7 mouse cellular contexts compared by ENCODE assay signal in genomic region chr1:75217893-75218226, GRCm38 (mm10). TPM values are rescaled to one million over a fixed set of nuclear protein-coding genes. Genes with fewer than 3 reads are reported as not detected.
DNase-seq lines count a peak whose midpoint lies in the region; ATAC-seq lines count a peak whose summit lies in the region.

No protein-coding gene starts in this region.

- no peaks in the 10 kb centered on the region for H3K9me3 ChIP-seq in lung, embryonic 15.5 days
- no peaks in the 10 kb centered on the region for H3K9me3 ChIP-seq in embryonic facial prominence, embryonic 14.5 days (ENCODE audit: control insufficient read depth, low read length)
- no peaks in the 10 kb centered on the region for H3K9me3 ChIP-seq in intestine, embryonic 15.5 days
- H3K9me3 ChIP-seq in neural tube, embryonic 15.5 days (replicated peaks) = no peaks in the 10 kb centered on the region

- DNase-seq in lung, postnatal 10 days = no peak
- no peak for DNase-seq in embryonic facial prominence, embryonic 14.5 days (ENCODE audit: low spot score)

- WGBS in lung, embryonic 15.5 days = 1% methylated on average over 6 of the region's 6 CpGs
- WGBS in embryonic facial prominence, embryonic 14.5 days = under 1% methylated on average over 6 of the region's 6 CpGs
- WGBS in intestine, embryonic 15.5 days = 2% methylated on average over 6 of the region's 6 CpGs
- 1% methylated on average over 6 of the region's 6 CpGs for WGBS in neural tube, embryonic 15.5 days

- H3K27me3 ChIP-seq in lung, embryonic 15.5 days = peaks cover 49% of the 10 kb centered on the region
- H3K27me3 ChIP-seq in embryonic facial prominence, embryonic 14.5 days (replicated peaks; ENCODE audit: control insufficient read depth, insufficient read depth, low read length) = peaks cover 53% of the 10 kb centered on the region
- H3K27me3 ChIP-seq in intestine, embryonic 15.5 days (replicated peaks) = peaks cover 27% of the 10 kb centered on the region
- H3K27me3 ChIP-seq in neural tube, embryonic 15.5 days (replicated peaks) = peaks cover 71% of the 10 kb centered on the region

- peak overlapping the region; percentile 51 for H3K4me3 ChIP-seq in lung, embryonic 15.5 days
- peak overlapping the region; percentile 57 for H3K4me3 ChIP-seq in embryonic facial prominence, embryonic 14.5 days (ENCODE audit: low read depth, low read length)
- peak overlapping the region; percentile 54 for H3K4me3 ChIP-seq in intestine, embryonic 15.5 days (replicated peaks)
- H3K4me3 ChIP-seq in neural tube, embryonic 15.5 days (replicated peaks) = peak overlapping the region; percentile 55

- H3K4me2 ChIP-seq in lung, embryonic 15.5 days = peak overlapping the region; percentile 92
- peak overlapping the region; percentile 95 for H3K4me2 ChIP-seq in embryonic facial prominence, embryonic 14.5 days (ENCODE audit: low read depth, low read length)
- peak overlapping the region; percentile 99 for H3K4me2 ChIP-seq in intestine, embryonic 15.5 days (replicated peaks)
- peak overlapping the region; percentile 97 for H3K4me2 ChIP-seq in neural tube, embryonic 15.5 days

- 0 out of 2 replicates have a peak overlapping the region, but pooled peaks have one; percentile 38 for H3K9ac ChIP-seq in lung, embryonic 15.5 days
- H3K9ac ChIP-seq in embryonic facial prominence, embryonic 14.5 days (ENCODE audit: low read depth, low read length) = 0 out of 2 replicates have a peak overlapping the region, but pooled peaks have one; percentile 52
- H3K9ac ChIP-seq in intestine, embryonic 15.5 days = 0 out of 2 replicates have a peak overlapping the region, but pooled peaks have one; percentile 8
- H3K9ac ChIP-seq in neural tube, embryonic 15.5 days (replicated peaks) = 0 out of 2 replicates have a peak overlapping the region, but pooled peaks have one; percentile 56

- H3K36me3 ChIP-seq in lung, embryonic 15.5 days = peaks cover 25% of the 10 kb centered on the region; the same call in 1 of the 2 replicates
- H3K36me3 ChIP-seq in embryonic facial prominence, embryonic 14.5 days (ENCODE audit: control insufficient read depth, insufficient read depth, low read length) = peaks cover 32% of the 10 kb centered on the region
- peaks cover 8% of the 10 kb centered on the region; the same call in 1 of the 2 replicates for H3K36me3 ChIP-seq in intestine, embryonic 15.5 days
- peaks cover 21% of the 10 kb centered on the region for H3K36me3 ChIP-seq in neural tube, embryonic 15.5 days

- peaks cover 32% of the 10 kb centered on the region for H3K4me1 ChIP-seq in lung, embryonic 15.5 days
- peaks cover 7% of the 10 kb centered on the region; the same call in 1 of the 2 replicates for H3K4me1 ChIP-seq in embryonic facial prominence, embryonic 14.5 days (ENCODE audit: control insufficient read depth, insufficient read depth, low read length)
- peaks cover 31% of the 10 kb centered on the region for H3K4me1 ChIP-seq in intestine, embryonic 15.5 days (replicated peaks)
- peaks cover 29% of the 10 kb centered on the region for H3K4me1 ChIP-seq in neural tube, embryonic 15.5 days

- no peak overlapping the region for H3K27ac ChIP-seq in lung, embryonic 15.5 days
- no peak overlapping the region for H3K27ac ChIP-seq in embryonic facial prominence, embryonic 14.5 days (replicated peaks; ENCODE audit: low read depth, low read length)
- H3K27ac ChIP-seq in intestine, embryonic 15.5 days = no peak overlapping the region
- H3K27ac ChIP-seq in neural tube, embryonic 15.5 days (replicated peaks) = no peak overlapping the region

- ATAC-seq in lung, embryonic 15.5 days (ENCODE audit: borderline replicate concordance, extremely low read depth, low FRiP score, low TSS enrichment) = no peak
- ATAC-seq in embryonic facial prominence, embryonic 14.5 days (ENCODE audit: low read depth) = no peak; the same call in 1 of the 2 replicates
- 0 out of 2 replicates have a peak, but pooled peaks have one; percentile 1 for ATAC-seq in intestine, embryonic 15.5 days
- ATAC-seq in neural tube, embryonic 15.5 days (ENCODE audit: low FRiP score) = no peak
- ATAC-seq in monocyte, adult 5-6 weeks (replicated peaks; ENCODE audit: insufficient number of reproducible peaks, low FRiP score, low TSS enrichment, poor library complexity, severe bottlenecking) = no peak
- no peak for ATAC-seq in megakaryocyte-erythroid progenitor cell, adult 5-6 weeks (replicated peaks; ENCODE audit: low FRiP score, low TSS enrichment, poor library complexity, severe bottlenecking)

RNA-seq across cellular contexts. Expression of gene Tuba4a, which starts 1.8 kb away (rescaled TPM):
- 35.8 and 44.9 TPM in 2 replicates for polyA plus RNA-seq in lung, embryonic 15.5 days (2015; fragmentation: Nextera tagmentation; extraction: Ambion mirVana)
- polyA plus RNA-seq in embryonic facial prominence, embryonic 14.5 days (2014; fragmentation: Nextera tagmentation; extraction: Ambion mirVana) = 59.6 and 76.1 TPM in 2 replicates
- 122 and 131 TPM in 2 replicates for polyA plus RNA-seq in intestine, embryonic 15.5 days (2015; fragmentation: Nextera tagmentation; extraction: Ambion mirVana)
- 44.6 and 81.9 TPM in 2 replicates for polyA plus RNA-seq in neural tube, embryonic 15.5 days (2015; fragmentation: Nextera tagmentation; extraction: Ambion mirVana)
- total RNA-seq in monocyte, adult 5-6 weeks (2017) = 55.7 to 63.9 TPM (median 58.5 TPM) in 3 replicates
- total RNA-seq in megakaryocyte-erythroid progenitor cell, adult 5-6 weeks (2014; fragmentation: Nextera tagmentation) = 232 and 276 TPM in 2 replicates
- 137 and 146 TPM in 2 replicates for total RNA-seq in megakaryocyte-erythroid progenitor cell, adult 5-6 weeks (2017)

RNA-seq across cellular contexts. Expression of gene Stk16, which starts 7.2 kb away (rescaled TPM):
- 136 and 137 TPM in 2 replicates for polyA plus RNA-seq in lung, embryonic 15.5 days (2015; fragmentation: Nextera tagmentation; extraction: Ambion mirVana)
- 97.1 and 103 TPM in 2 replicates for polyA plus RNA-seq in embryonic facial prominence, embryonic 14.5 days (2014; fragmentation: Nextera tagmentation; extraction: Ambion mirVana)
- polyA plus RNA-seq in intestine, embryonic 15.5 days (2015; fragmentation: Nextera tagmentation; extraction: Ambion mirVana) = 110 and 122 TPM in 2 replicates
- polyA plus RNA-seq in neural tube, embryonic 15.5 days (2015; fragmentation: Nextera tagmentation; extraction: Ambion mirVana) = 158 and 159 TPM in 2 replicates
- total RNA-seq in monocyte, adult 5-6 weeks (2017) = 35.5 to 62.5 TPM (median 42.0 TPM) in 3 replicates
- total RNA-seq in megakaryocyte-erythroid progenitor cell, adult 5-6 weeks (2014; fragmentation: Nextera tagmentation) = 117 and 193 TPM in 2 replicates
- 88.3 and 103 TPM in 2 replicates for total RNA-seq in megakaryocyte-erythroid progenitor cell, adult 5-6 weeks (2017)

RNA-seq across cellular contexts. Expression of gene Glb1l, which starts 7.2 kb away (rescaled TPM):
- polyA plus RNA-seq in lung, embryonic 15.5 days (2015; fragmentation: Nextera tagmentation; extraction: Ambion mirVana) = 16.2 and 16.6 TPM in 2 replicates
- 13.0 and 17.6 TPM in 2 replicates for polyA plus RNA-seq in embryonic facial prominence, embryonic 14.5 days (2014; fragmentation: Nextera tagmentation; extraction: Ambion mirVana)
- 11.9 and 12.2 TPM in 2 replicates for polyA plus RNA-seq in intestine, embryonic 15.5 days (2015; fragmentation: Nextera tagmentation; extraction: Ambion mirVana)
- polyA plus RNA-seq in neural tube, embryonic 15.5 days (2015; fragmentation: Nextera tagmentation; extraction: Ambion mirVana) = 16.2 and 17.5 TPM in 2 replicates
- 9.2 to 12.8 TPM (median 9.2 TPM) in 3 replicates for total RNA-seq in monocyte, adult 5-6 weeks (2017)
- 20.0 and 24.2 TPM in 2 replicates for total RNA-seq in megakaryocyte-erythroid progenitor cell, adult 5-6 weeks (2014; fragmentation: Nextera tagmentation)
- 5.4 and 18.3 TPM in 2 replicates for total RNA-seq in megakaryocyte-erythroid progenitor cell, adult 5-6 weeks (2017)

RNA-seq across cellular contexts. Expression of gene A630095N17Rik, which starts 14.0 kb away (rescaled TPM):
- not detected in 2 replicates for polyA plus RNA-seq in lung, embryonic 15.5 days (2015; fragmentation: Nextera tagmentation; extraction: Ambion mirVana)
- polyA plus RNA-seq in embryonic facial prominence, embryonic 14.5 days (2014; fragmentation: Nextera tagmentation; extraction: Ambion mirVana) = not detected in 2 replicates
- not detected in 2 replicates for polyA plus RNA-seq in intestine, embryonic 15.5 days (2015; fragmentation: Nextera tagmentation; extraction: Ambion mirVana)
- 0.29 TPM in 1 of 2 replicates, not detected in the other for polyA plus RNA-seq in neural tube, embryonic 15.5 days (2015; fragmentation: Nextera tagmentation; extraction: Ambion mirVana)
- not detected in 3 replicates for total RNA-seq in monocyte, adult 5-6 weeks (2017)
- total RNA-seq in megakaryocyte-erythroid progenitor cell, adult 5-6 weeks (2014; fragmentation: Nextera tagmentation) = not detected in 2 replicates
- total RNA-seq in megakaryocyte-erythroid progenitor cell, adult 5-6 weeks (2017) = not detected in 2 replicates

RNA-seq across cellular contexts. Expression of gene Dnajb2, which starts 18.3 kb away (rescaled TPM):
- polyA plus RNA-seq in lung, embryonic 15.5 days (2015; fragmentation: Nextera tagmentation; extraction: Ambion mirVana) = 30.8 and 33.3 TPM in 2 replicates
- 20.0 and 21.0 TPM in 2 replicates for polyA plus RNA-seq in embryonic facial prominence, embryonic 14.5 days (2014; fragmentation: Nextera tagmentation; extraction: Ambion mirVana)
- 25.5 and 26.2 TPM in 2 replicates for polyA plus RNA-seq in intestine, embryonic 15.5 days (2015; fragmentation: Nextera tagmentation; extraction: Ambion mirVana)
- polyA plus RNA-seq in neural tube, embryonic 15.5 days (2015; fragmentation: Nextera tagmentation; extraction: Ambion mirVana) = 72.1 and 90.7 TPM in 2 replicates
- 22.6 to 64.3 TPM (median 30.7 TPM) in 3 replicates for total RNA-seq in monocyte, adult 5-6 weeks (2017)
- 15.2 and 18.3 TPM in 2 replicates for total RNA-seq in megakaryocyte-erythroid progenitor cell, adult 5-6 weeks (2014; fragmentation: Nextera tagmentation)
- total RNA-seq in megakaryocyte-erythroid progenitor cell, adult 5-6 weeks (2017) = 14.2 and 21.7 TPM in 2 replicates
